Mouse (Mus musculus): ENCODE data around the gene BC017158.

The BC017158 gene

GRCm38 (mm10) chr7:128256783-128257334 is 41.1 kb downstream of the BC017158 start:
- DNase-seq (ENCODE audit: low read depth), result peak; percentile 21

GRCm38 (mm10) chr7:128255757-128256156 is 42.2 kb downstream of the BC017158 start:
- no peak for DNase-seq (ENCODE audit: low read depth)

GRCm38 (mm10) chr7:128254978-128255377 is 43.0 kb downstream of the BC017158 start:
- no peak for DNase-seq (ENCODE audit: low read depth)

- DNase-seq (ENCODE audit: low read depth), result no peak
Measured at GRCm38 (mm10) chr7:128252609-128253008, 45.4 kb downstream of the BC017158 start.

DNA sequence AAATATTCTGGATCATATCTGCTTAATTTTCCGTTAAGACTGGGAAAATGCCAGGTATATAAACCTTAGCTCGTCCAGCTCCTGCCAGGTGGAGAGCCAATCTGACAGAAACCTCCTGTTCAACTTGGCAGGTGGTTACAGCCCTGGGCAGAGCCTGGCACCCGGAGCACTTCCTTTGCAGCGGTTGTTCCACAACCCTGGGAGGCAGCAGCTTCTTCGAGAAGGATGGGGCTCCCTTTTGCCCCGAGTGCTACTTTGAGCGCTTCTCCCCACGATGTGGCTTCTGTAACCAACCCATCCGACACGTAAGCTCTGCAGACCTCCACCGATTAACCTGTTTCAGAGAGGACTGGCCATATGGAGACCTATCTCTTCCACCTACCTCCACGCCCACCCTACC is 46.0 kb downstream of the BC017158 start:
- DNase-seq (ENCODE audit: low read depth), result no peak

- DNase-seq (ENCODE audit: low read depth), result no peak
Measured at GRCm38 (mm10) chr7:128249998-128250397, 48.0 kb downstream of the BC017158 start.

GRCm38 (mm10) chr7:128248081-128249042 is 49.6 kb downstream of the BC017158 start:
- DNase-seq (ENCODE audit: low read depth), result no peak

DNA sequence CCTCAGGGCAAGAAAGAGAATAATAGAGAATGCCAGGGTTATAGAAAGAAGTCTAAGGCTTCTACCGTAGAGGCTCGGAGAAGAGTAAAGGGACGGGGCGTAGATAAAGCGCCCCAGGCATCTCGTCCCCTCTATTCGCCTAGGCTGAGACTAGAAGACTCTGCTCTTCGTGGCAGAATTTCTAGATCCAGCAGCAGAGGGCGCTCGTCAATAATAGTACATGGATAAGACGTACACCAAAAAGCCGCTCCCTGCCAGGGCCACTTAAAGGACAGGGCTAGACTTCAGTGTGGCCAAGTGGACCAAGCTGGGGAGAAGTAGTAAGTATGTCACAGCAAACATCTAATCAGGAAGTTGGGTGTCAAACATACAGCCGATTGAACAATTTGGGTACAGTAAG is 50.5 kb downstream of the BC017158 start:
- peak; percentile 69 for DNase-seq (ENCODE audit: low read depth)

DNA sequence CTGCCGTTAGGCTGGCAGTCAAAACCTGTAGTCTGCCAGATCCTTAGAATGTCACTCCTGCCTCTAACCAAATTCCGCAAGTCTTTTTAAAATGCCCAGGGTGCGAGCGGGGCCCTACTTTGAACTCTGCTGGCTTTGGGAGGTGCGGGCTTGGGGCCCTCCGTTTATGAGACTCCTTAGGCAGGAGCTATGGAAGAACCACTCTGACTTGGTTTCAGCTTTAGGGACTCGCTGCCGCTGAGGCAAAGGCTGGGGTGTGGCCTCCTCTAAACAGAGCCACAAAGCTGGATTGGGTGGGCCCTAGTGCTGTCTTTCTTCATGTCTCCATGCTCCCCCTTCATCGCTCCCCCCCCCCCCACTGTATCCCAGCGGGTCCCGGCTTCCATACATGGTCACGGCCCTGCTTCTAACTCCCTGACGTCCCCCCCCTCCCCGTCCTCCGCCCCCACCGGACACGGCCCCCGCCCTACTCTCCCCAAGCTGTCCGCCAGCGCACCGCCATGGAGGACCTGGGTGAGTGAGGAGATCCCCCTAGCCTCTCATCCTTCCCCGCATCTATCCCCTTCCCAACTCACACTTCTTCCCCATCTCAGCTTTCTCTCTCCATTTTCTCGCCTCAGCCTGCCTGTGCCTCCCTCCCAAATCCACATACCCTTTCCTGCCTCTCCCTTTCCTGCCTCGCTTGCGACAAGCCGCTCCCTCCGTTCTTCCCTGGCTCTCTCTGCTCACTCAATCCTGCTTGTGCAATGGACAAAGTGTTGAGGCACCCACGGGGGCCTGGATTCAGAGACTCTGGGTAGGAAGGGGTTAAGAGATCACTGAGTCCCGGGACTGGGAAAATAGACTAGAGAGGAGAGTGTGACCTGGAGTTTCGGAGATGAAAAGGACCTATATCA is 51.2 kb downstream of the BC017158 start, which contains the start of gene Tgfb1i1:
Tgfb1i1 (plus strand) TSS at position 317 of the 896 bp plus-strand sequence.
- DNase-seq (ENCODE audit: low read depth), result peak; percentile 44

DNA sequence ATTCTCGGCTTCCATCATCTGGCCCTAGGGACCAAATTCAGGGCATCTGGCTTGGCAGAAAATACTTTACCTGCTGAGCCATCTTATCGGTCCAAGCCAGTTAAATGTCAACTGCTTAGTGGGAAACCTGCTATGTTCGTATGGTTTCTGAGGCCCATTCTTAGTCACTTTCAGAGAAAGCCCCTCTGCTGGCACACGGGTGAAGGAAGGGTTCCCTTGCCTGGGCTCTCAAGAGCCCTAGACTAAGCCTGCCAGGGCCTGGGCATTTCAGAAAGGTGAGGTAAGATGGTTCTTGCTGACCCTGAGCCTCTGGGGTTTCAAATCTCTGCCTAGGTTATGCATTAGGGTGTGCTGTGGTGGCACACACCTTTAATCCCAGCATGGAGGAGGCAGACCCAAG is 52.4 kb downstream of the BC017158 start:
- DNase-seq (ENCODE audit: low read depth), result no peak

GRCm38 (mm10) chr7:128244410-128245025 is 53.5 kb downstream of the BC017158 start:
- DNase-seq (ENCODE audit: low read depth), result no peak

- no peak for DNase-seq (ENCODE audit: low read depth)
Measured at GRCm38 (mm10) chr7:128243921-128244320, 54.0 kb downstream of the BC017158 start.

DNA sequence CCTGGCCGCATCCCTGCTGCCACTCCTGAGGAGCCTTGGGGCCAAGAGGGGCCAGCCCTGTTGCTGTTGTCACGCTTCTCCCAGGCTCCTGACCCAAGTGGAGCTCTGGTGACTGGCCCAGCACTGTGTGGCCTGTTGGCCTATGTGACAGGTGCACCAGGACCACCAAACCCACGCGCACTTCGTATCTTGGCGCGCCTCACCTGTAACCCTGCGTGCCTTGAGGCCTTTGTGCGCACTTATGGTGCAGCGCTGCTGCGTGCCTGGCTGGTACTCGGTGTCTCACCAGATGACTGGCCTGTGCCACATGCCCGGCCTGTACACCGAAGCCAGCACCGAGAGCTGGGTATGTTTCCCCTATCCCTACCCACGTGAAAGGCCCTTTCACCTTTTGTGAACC is 55.6 kb downstream of the BC017158 start:
- no peak for DNase-seq (ENCODE audit: low read depth)

DNA sequence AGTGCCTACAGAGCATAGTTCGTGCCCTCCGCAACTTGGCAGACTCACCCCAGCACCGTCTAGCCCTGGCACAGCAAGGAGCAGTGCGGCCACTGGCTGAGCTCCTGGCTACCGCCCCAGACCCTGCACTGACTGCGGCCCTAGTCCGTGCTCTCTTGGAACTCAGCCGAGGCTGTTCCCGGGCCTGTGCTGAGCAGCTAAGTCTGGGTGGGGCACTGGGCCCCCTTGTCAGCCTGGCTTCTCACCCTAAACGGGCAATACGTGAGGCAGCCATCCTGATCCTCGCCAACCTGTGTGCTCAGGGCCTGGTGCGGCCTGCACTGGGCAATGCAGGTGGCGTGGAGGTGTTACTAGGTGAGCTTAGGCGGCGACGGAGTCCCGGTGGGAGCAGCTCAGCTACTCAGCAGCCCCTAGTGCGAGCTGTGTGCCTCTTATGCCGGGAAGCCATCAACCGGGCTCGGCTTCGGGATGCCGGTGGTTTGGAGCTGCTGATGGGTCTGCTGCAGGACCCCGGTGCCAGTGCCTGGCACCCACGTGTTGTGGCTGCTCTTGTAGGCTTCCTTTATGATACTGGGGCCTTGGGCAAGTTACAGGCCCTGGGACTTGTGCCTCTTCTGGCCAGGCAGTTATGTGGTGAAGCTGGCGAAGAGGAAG is 57.7 kb downstream of the BC017158 start:
- DNase-seq (ENCODE audit: low read depth), result no peak

- peak; percentile 30 for DNase-seq (ENCODE audit: low read depth)
Measured at GRCm38 (mm10) chr7:128238991-128239390, 59.0 kb downstream of the BC017158 start.

- peak; percentile 98 for DNase-seq (ENCODE audit: low read depth)
Measured at GRCm38 (mm10) chr7:128237927-128238778, 59.8 kb downstream of the BC017158 start, which contains the start of gene 9130023H24Rik. 9130023H24Rik (minus strand) TSS chr7:128238031.

- DNase-seq (ENCODE audit: low read depth), result no peak
Measured at GRCm38 (mm10) chr7:128237593-128237926, 60.4 kb downstream of the BC017158 start.

- peak; percentile 54 for DNase-seq (ENCODE audit: low read depth)
Measured at GRCm38 (mm10) chr7:128236856-128237592, 60.9 kb downstream of the BC017158 start, which contains the start of gene Armc5. Armc5 (plus strand) TSS chr7:128237342.

GRCm38 (mm10) chr7:128236426-128236825 is 61.5 kb downstream of the BC017158 start:
- DNase-seq (ENCODE audit: low read depth), result no peak

Measured in fibroblast of lung, adult 2 months (primary cell).